Mouse (Mus musculus): ENCODE measurements at regions not wholly inside any gene's neighbourhood (a gene's known extent, or its start where the extent isn't known, plus 50 kb on each side); places are given as distances from the start of the nearest gene placed in this dataset.

DNA sequence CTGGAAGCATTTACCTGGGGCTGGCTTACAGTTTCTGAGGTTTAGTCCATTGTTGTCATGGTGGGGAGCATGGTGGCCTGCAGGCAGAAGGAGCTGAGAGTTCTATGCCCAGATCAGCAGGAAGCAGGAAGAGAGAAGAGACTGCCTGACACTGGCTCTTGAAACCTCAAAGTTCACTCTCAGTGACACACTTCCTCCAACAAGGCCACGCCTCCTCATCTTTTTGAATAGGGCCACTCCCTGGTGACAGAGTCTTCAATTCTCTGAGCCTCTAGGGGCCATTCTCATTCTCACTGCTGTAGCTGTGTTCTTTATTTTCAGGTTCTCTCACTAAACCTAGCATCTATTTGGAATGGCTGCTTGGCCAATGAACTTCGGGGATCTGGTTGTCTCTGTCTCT lies 113.2 kb upstream of the Supt20 start:
- TF ChIP-seq CTCF (IDR thresholded peaks at IDR 0.05; ENCODE audit: low read depth, low read length) (no peak), POLR2A (IDR thresholded peaks at IDR 0.05; ENCODE audit: insufficient read depth, low read length) (no peak)
